Mouse (Mus musculus): Measurements from ENCODE around the gene Ppp2r5c.

The Ppp2r5c gene

DNA sequence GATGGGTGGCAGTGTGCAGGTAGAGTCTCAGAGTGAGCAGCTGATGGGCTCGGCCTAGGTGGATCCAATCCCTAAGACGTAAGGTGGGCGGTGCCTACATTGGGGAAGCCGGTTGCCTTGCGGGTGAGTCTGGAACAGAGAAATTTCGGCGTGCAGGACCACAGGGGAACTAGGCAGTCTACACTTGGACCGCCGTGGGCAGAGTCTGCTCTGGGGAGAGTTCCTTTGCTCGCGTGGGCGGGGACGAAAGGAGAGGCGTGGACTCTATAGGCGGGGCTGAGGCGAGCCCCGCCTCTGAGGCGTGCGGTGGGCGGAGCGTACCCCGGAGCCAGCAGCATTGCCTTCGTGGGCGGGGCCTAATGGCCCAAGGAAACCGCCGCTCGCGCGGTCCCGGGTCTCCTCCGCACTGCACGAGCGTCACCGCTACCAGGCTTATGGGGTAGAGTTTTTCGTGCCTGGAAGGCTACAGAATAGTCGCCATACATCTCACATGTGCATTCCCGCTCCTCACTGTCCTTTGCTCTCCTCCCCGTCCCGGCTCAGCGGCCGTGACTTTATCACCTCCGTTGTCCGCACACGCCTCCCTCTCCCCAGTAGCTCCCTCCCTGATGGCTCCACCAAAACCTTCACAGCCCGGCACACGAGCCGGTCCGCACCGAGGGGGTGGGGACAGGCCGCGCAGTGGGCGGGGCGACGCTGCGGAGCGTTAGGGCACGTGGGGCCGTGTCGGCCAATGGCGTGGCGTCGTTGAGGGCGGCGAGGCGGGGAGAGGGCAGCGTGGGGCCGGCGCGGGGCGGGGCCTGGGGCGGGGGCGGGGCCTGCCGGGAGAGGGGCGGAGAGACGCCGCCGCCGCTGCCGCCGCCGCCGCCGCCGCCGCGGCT, at the start of gene Ppp2r5c:
Gene Ppp2r5c, plus strand, starts transcription at position 831 of the 881 bp plus-strand sequence.
- in situ Hi-C loops (cut with MboI; ENCODE audit: low pct_unique_long_range_greater_than_20kb in 1 of 2, low sequenced_read_pairs in 2 of 2, unreplicated experiment in 1 of 2), result no loop called here

DNA sequence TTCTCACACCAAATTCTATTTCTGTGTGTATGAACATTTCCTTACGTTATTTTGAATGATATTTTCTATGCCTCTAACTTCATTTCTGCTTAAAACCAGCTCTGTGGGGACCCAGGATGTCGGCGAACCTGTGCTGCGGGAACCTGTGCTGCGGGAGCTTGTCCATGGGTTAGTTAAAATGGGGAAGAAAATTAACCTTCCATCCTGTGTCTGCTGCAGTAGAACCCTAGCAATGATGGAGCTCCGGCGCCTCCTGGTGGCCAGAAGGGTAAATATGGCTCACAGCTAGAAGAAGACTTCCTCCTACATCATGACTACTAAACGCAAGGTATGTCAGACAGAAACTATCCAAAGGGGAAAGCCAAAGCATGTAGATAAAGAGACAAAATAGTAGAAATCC, 48.6 kb upstream of the Ppp2r5c start:
- in situ Hi-C loops (cut with MboI; ENCODE audit: low pct_unique_long_range_greater_than_20kb in 1 of 2, low sequenced_read_pairs in 2 of 2, unreplicated experiment in 1 of 2), result no loop called here

GRCm38 (mm10) chr12:110399161-110399560, 47.8 kb upstream of the Ppp2r5c start:
- in situ Hi-C loops (cut with MboI; ENCODE audit: low pct_unique_long_range_greater_than_20kb in 1 of 2, low sequenced_read_pairs in 2 of 2, unreplicated experiment in 1 of 2), result no loop called here

- in situ Hi-C loops (cut with MboI; ENCODE audit: low pct_unique_long_range_greater_than_20kb in 1 of 2, low sequenced_read_pairs in 2 of 2, unreplicated experiment in 1 of 2), result no loop called here
Observed at GRCm38 (mm10) chr12:110400936-110401335, 46.0 kb upstream of the Ppp2r5c start.

- in situ Hi-C loops (cut with MboI; ENCODE audit: low pct_unique_long_range_greater_than_20kb in 1 of 2, low sequenced_read_pairs in 2 of 2, unreplicated experiment in 1 of 2), result no loop called here
Observed at GRCm38 (mm10) chr12:110401871-110402270, 45.0 kb upstream of the Ppp2r5c start.

GRCm38 (mm10) chr12:110416244-110416643, 30.7 kb upstream of the Ppp2r5c start:
- in situ Hi-C loops (cut with MboI; ENCODE audit: low pct_unique_long_range_greater_than_20kb in 1 of 2, low sequenced_read_pairs in 2 of 2, unreplicated experiment in 1 of 2), result loop anchor here (5.0 to 10.0 kb wide), 3 partner anchors 261 to 429 kb away; partner anchors contain the start of gene Mok (in 2 of the 2)

GRCm38 (mm10) chr12:110417023-110417986, 29.6 kb upstream of the Ppp2r5c start:
- in situ Hi-C loops (cut with MboI; ENCODE audit: low pct_unique_long_range_greater_than_20kb in 1 of 2, low sequenced_read_pairs in 2 of 2, unreplicated experiment in 1 of 2), result loop anchor here (5.0 to 10.0 kb wide), 3 partner anchors 260 to 427 kb away; partner anchors contain the start of gene Mok (in 2 of the 2)

DNA sequence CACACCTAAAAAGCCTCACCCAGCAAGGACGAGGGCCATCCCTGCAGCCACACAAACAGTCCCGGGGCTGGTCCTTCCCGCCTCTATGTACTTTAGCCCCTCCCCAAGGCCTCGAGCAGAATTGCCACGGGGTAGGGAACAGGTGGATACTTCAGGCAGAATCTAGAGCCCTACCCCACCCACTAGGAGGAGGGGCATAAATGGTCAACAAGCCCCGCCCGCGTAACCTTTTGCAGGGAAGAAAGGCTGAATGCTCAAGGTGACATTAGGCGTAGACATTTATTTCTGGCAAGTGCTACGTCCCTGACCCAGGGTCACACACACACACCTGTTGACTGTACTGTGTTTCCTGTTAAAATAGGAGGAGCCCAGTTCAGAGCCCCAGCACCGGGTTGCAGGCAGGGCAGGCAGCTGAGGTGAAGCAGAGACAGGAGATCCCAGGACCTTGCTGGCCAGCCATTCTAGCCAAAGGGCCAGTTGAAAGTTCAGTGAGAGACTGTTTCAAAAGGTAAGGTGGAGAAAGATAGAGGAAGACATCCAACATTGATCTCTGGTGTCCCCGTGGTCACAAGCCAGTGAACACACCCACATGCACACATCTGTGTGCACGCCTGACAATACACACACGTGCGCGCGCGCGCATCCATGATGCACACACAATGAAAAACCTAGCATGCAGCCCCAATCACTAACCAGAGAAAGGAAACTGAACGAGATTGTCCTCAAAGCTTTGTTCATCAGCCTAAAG, 28.8 kb upstream of the Ppp2r5c start:
- in situ Hi-C loops (cut with MboI; ENCODE audit: low pct_unique_long_range_greater_than_20kb in 1 of 2, low sequenced_read_pairs in 2 of 2, unreplicated experiment in 1 of 2), result loop anchor here (5.0 to 10.0 kb wide), 3 partner anchors 259 to 427 kb away; partner anchors contain the start of gene Mok (in 2 of the 2)

- in situ Hi-C loops (cut with MboI; ENCODE audit: low pct_unique_long_range_greater_than_20kb in 1 of 2, low sequenced_read_pairs in 2 of 2, unreplicated experiment in 1 of 2), result loop anchor here (5.0 to 10.0 kb wide), 3 partner anchors 258 to 426 kb away; partner anchors contain the start of gene Mok (in 2 of the 2)
Observed at GRCm38 (mm10) chr12:110418735-110419350, 28.1 kb upstream of the Ppp2r5c start.

DNA sequence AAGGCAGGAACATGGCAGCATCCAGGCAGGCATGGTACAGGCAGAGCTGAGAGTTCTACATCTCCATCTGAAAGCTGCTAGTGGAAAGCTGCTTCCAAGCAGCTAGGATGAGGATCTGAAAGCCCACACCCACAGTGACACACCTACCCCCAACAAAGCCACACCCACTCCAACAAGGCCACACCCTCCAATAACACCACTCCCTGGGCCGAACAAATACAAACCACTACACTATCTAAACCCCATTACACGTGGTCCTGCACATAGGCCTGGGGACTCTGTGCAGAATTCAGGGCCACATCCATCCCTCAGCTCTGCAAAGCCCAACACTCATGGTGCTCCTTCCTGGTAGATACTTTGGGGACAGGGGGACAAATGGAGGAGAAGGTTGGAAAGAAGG, 27.0 kb upstream of the Ppp2r5c start:
- in situ Hi-C loops (cut with MboI; ENCODE audit: low pct_unique_long_range_greater_than_20kb in 1 of 2, low sequenced_read_pairs in 2 of 2, unreplicated experiment in 1 of 2), result loop anchor here (5.0 to 10.0 kb wide), 3 partner anchors 257 to 425 kb away; partner anchors contain the start of gene Mok (in 2 of the 2)

DNA sequence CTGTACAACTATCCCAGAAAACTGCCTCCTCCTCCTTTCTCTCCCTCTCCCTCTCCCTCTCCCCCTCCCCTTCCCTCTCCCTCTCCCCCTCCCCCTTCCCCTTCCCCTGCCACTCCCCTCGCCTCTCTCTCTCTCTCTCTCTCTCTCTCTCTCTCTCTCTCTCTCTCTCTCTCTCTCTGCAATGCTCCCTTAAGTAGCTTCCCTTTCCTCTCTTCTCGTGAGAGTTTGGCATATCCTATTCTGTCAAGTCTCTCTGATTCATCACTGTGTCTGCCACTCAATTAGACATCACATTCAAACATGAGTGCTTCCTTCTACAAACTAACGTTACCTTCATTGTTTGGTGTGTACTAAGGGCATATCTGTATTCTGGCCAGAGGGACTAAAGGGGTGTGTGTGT, 25.6 kb upstream of the Ppp2r5c start:
- in situ Hi-C loops (cut with MboI; ENCODE audit: low pct_unique_long_range_greater_than_20kb in 1 of 2, low sequenced_read_pairs in 2 of 2, unreplicated experiment in 1 of 2), result no loop called here

DNA sequence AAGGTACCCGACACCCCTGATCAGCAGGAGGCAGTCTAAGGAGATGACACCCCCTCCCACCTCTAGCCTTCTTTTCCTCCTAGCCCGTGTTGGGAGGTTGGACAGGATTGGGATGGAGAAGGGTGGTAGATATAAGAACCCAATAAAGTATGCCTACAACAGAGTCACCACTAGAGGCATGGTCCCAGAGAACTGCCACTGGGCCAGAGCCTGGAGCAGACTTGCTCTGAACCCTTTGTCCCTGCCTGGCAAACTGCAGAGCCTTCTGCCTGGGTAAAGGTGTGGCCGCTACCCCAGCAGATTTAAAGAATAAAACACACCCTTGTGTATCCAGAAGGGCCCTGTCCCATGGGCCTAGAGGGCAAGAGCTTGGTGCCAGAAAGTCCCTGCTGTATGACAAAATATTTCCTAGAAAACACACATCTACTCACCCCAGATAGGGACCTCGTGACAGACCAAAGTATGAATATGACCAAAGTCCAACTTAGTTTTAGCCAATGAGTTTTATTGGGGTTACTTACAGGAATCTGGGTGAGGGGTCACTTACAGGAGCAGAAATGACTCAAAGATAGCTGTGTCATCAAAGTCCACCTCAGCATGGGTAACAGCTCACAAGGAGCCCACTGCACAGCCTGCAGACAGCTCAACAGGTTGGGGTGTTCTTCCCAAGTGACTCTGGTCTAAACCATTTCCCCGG, 22.8 kb upstream of the Ppp2r5c start:
- in situ Hi-C loops (cut with MboI; ENCODE audit: low pct_unique_long_range_greater_than_20kb in 1 of 2, low sequenced_read_pairs in 2 of 2, unreplicated experiment in 1 of 2), result no loop called here

GRCm38 (mm10) chr12:110426417-110427010, 20.4 kb upstream of the Ppp2r5c start:
- in situ Hi-C loops (cut with MboI; ENCODE audit: low pct_unique_long_range_greater_than_20kb in 1 of 2, low sequenced_read_pairs in 2 of 2, unreplicated experiment in 1 of 2), result no loop called here

- in situ Hi-C loops (cut with MboI; ENCODE audit: low pct_unique_long_range_greater_than_20kb in 1 of 2, low sequenced_read_pairs in 2 of 2, unreplicated experiment in 1 of 2), result no loop called here
Observed at GRCm38 (mm10) chr12:110429340-110429973, 17.5 kb upstream of the Ppp2r5c start.

DNA sequence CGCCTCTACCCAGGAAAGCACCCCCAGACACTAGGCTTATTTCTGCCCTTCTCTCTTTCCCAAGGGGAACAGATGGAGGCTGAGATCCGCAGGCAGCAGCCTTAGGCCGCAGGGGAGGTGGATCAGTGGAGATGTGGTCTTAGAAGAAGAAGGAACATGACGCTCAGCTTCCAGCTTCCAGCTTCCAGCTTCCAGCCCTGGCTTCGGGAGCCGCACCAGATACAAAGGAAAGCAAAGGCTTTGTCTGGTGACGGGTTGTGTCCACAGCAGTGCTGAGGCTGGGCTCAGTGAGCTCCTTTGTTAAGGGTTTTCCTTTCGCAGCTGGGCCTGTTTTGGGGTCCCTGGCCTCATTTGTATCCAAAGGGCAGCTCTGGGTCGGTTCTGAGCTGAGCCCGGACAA, 16.9 kb upstream of the Ppp2r5c start:
- in situ Hi-C loops (cut with MboI; ENCODE audit: low pct_unique_long_range_greater_than_20kb in 1 of 2, low sequenced_read_pairs in 2 of 2, unreplicated experiment in 1 of 2), result no loop called here

DNA sequence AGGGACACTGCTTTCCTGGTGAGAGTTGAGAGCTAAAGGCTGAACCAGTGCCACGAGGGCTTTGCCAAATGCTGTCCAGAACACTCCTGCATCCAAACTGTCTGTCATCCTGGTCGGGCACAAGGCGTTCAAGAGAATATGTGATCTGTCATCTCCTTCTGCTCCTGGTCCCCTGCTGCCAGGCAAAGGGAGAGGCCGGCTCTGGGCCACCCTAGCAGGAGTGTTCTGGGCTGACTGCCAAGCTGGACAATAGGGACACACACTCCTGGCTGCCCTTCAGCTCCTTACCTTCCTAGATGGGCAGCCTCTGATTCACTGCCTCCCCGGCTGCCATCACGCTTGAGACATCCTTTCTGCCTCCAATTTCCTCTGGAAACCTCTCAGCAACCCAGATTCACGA, 15.1 kb upstream of the Ppp2r5c start:
- in situ Hi-C loops (cut with MboI; ENCODE audit: low pct_unique_long_range_greater_than_20kb in 1 of 2, low sequenced_read_pairs in 2 of 2, unreplicated experiment in 1 of 2), result no loop called here
